Mouse (Mus musculus) gonadal fat pad, adult 2 months (tissue): ENCODE measurements around the gene Abt1. TPM values are rescaled to one million over a fixed set of nuclear protein-coding genes. Genes with fewer than 3 reads are reported as not detected.

Source experiments
- DNase-seq: peaks from one replicate; pipeline ENCODE4 v3.0.0-alpha.2; 2012; ENCODE audit warnings: low read depth
- polyA plus RNA-seq: library from polyadenylated mRNA; depleted of rRNA; stranded (reverse); fragments of >200 nt; gene quantifications from 2 replicates; pipeline ENCODE4 v1.2.3, GENCODE M21; 2012; rRNA removed

The Abt1 gene
- 3.8 and 3.9 TPM in 2 replicates for polyA plus RNA-seq

DNA sequence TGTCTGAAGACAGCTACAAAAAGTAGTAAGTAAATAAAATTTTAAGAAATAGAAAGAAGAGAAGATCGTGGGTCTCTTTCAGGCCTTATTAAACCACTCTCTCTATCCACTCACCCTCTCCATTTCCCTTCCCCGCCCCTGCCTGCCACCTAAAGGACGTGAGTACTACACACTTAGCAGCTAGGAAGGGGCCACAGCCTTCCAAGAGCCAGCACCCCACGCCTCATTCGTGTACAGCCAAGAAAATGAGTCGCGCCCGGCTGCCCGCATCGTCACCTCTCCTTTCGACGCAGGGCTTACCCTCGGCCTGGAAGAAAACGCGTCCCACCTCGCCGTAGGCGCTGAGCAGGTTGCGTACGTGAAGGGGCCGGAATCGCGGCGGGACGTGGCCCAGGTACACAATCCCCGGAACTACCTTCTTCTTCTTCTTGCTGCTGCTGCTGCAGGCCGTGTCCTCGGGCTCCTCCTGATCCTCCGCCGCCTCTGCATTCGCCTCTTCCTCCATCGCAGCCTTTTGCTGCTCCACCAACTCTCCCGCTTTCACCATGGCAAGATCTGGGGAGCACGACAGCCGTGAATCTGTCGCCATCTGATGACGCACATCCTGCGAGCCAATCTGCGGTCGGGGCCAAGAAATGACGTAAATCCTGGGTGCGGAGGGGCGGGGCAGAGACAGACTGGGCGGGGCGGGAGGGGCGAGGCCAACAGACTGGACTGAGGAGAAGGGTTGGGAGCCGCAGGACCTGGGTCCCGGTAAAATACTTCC, at the start of gene Abt1:
Abt1 (minus strand) TSS at position 581 of the 766 bp plus-strand sequence.
- DNase-seq: no peak

DNA sequence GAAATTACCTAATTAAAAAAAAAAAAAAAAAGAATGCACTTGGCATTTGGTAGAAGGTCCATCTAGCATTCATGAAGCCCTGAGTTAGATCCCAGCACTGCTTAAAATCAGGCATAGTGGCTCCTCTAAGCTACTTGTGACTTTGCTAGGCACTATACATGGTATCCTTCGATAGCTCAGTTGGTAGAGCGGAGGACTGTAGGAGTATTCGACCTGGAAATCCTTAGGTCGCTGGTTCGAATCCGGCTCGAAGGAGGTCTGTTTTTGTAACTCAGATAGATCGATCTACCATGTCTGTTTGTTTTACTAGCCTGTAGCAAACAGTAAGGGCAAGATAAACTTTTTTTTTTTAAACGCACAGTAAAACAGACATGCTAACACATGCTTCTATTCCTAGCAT, 43.2 kb upstream of the Abt1 start:
- DNase-seq: no peak

DNA sequence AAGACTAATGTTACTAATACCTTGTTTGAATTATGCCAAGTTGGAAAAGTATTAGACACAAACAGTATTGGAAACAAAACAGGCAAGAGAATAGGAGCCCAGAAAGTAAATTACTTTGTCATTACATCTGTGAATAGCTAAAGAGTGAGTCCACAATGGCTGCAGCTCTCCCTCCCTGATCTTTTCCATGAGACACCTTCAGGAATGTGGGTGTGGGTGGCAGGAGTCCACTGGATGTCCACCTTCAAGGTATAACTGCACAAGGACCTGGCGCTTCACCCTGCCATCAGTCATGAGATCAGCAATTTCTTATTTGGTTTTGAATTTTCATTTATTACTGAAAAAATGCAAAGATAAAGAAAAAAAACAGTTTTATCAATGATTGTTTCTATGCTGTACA, 42.6 kb upstream of the Abt1 start:
- no peak for DNase-seq

DNA sequence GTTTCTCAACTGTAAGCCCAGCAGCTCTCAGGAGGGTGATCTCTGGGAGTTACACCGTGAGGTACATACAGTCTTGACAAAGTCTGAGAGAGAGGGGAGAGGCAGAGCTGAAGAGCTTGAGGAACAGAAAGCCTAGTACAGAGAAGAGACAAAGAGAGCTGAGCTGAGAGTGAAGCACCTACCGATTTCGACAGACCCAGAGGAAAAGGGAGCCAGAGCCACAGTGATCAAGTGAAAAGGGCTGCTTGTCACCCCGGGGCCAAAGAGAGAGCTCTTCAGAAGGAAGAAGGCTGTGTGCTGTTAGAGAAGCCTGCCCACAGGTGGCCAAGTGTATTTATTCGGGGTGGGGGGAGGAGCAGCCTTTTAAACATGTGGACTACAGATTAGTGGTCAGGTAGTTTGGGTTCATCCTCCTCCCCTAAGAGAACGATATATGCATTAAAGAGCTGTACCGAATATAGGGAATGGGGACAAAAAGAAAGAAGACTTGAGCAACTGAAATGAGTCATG, 42.0 kb upstream of the Abt1 start, which contains the start of gene Btn1a1:
Btn1a1 (minus strand) TSS at position 302 of the 510 bp plus-strand sequence.
- DNase-seq: no peak

- no peak for DNase-seq
Measured at GRCm38 (mm10) chr13:23464841-23465366, 41.2 kb upstream of the Abt1 start.

DNA sequence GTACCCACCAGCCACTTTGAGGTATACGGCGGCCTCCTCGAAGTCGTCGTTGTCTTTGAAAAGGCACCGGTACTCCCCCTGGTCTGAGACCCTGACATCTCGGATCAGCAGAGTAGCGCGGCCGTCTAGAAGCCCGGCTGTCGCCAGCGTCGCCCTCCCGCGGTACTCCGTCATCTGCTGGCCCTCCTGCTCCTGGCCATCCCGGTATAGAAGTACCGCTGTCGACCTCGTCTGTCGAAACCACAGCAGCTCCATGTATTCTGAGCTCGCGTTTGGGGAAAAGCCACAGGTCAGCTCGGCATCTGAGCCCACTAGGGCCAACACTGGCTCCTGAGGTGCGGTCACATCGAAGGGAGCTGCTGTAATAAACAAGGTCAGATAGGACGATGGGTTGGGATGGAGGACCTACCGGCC, 40.6 kb upstream of the Abt1 start:
- DNase-seq: no peak

DNA sequence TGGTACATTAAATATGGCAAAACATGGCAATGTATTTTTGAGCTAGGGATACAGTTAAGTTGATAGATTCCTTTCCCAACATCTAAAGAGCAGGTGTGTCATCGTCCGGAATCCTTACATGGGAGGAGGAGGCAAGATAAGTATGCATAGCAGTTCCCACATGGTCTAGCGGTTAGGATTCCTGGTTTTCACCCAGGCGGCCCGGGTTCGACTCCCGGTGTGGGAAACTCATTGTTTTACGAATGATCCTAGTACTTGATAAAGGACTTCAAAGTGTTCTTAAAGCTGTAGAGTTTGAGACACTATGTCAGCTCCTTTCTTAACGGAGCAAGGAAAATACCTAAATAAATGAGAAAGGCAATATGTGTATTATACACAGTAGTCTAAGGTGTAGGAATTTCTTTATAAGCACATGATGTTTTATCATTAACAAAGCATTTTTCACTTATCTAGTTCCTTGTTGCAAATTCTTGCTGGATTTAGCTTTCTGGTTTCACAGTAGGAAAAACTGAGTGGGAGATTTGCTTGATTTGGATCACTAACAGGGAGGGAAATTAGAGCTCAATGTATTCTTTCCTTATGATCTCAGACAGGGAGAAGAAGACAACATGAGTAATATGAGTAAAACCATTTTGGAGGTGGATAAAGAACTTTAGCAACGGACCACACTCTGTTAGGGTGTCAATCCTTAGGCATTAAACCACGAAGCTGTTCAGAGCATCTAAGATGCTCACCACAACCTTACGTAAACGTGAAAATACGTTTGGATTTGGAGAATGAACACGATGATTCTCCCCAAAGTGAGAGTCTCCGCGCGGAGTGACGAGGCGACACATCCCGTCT, 39.9 kb upstream of the Abt1 start:
- no peak for DNase-seq

- no peak for DNase-seq
Measured at GRCm38 (mm10) chr13:23462669-23463068, 39.0 kb upstream of the Abt1 start.

- DNase-seq: no peak
Measured at GRCm38 (mm10) chr13:23462063-23462462, 38.4 kb upstream of the Abt1 start.

DNA sequence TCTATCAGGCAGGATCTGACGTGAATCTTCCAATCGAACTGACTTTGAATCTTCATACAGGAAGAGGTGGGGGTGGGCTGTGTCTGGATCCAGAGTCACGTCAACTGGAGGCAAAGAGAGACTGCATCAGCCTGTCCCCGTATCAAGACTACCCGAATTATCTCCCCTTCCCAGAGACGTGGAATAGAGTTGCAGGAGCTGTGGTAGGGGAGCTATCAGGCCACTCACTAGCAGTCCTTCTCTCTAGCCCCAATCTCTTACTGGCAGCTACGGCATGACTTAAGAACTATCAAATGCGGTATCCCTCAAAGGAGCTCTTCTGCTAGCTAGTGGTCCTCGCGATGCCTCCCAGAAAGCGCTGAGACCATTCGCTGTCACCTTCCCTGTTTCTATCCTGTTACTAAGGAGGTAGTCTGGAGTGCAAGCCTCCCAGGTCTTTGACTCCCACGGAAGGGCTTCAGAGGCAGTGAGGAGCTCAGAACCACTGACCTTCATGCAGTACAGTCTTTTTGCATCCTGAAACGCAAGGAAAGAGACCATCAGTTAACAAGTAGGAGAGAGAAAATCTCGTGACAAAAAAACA, 35.7 kb upstream of the Abt1 start:
- DNase-seq: no peak

GRCm38 (mm10) chr13:23453926-23454325, 30.3 kb upstream of the Abt1 start:
- no peak for DNase-seq

DNA sequence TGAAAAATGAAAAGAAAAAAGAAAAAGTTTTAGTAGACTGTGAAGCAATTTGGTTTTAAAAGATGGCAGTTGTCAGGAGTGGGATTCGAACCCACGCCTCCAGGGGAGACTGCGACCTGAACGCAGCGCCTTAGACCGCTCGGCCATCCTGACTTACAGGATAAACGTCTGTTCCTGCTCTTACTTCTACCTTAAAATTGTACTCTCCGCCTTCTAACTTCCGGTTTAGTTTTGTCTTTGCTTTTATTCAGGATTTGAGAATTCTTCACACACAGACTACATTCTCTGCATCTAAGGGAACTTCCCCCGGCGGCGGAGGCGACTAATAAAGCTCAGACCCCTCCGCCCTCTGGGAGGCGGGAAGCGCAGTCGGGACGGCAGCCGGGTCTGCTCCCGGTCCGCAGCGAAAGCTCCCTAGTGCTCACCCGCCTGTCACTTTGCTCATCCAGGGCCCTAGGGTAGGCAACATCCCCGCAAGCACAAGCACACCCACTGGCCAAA, 29.7 kb upstream of the Abt1 start:
- DNase-seq: no peak

GRCm38 (mm10) chr13:23450398-23450797, 26.7 kb upstream of the Abt1 start:
- no peak for DNase-seq

DNA sequence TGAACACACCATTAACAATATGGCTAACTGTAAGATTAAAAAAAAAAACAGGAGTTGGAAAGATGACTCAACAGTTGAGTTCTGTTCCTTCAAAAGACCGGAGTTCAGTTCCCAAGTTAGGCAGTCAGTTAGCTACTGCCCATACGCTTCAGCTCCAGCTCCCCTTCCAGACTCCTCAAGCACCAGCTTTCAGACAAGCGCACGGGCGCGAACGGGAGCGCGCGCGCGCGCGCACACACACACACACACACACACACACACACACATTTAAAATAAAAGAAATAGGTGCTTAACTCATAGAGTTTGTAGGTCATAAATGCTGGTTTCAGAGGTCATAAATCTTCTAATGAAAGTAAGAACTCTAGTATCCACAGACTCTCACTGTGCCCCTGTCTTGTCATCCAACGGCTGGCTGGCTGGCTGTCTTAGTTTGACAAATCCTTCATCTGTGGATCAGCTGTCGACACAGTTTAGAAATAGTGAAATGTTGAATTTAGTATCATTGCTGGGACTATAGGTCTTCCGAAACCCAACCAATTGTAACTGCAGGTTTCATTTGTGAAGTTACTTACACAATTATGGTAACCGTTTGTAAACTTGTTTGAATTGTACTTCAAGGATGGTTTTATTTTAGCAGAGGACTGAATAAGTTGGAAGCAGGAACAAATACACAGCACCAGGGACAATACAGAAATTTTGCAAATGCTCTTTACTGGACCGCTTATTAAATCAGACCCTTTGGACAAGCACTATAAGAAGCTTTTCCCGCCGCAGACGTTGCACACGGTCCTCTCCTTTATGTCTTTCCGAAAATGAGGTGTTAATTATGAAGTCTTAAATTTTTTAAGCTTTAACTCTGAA, 25.8 kb upstream of the Abt1 start:
- no peak for DNase-seq

- no peak for DNase-seq
Measured at GRCm38 (mm10) chr13:23448758-23449157, 25.1 kb upstream of the Abt1 start.

DNA sequence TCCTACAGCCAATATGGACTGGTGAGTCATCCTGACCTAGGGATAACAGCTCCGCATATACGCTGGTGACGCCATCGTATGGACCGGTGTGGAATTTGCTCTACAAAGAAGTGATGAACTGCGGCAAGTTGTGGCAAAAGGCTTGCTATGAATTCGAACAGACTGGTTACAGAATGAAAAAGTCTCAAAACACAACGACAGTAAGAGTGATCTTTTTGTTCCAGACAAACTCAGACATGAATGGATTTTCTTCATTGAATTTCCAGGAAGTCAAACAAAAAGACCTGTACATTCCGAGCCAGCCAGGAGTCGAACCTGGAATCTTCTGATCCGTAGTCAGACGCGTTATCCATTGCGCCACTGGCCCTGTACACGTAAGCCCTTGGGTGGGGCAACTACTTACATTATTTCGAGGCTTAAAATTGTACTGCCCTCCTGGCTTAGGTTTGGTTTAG, 22.9 kb upstream of the Abt1 start:
- no peak for DNase-seq

DNA sequence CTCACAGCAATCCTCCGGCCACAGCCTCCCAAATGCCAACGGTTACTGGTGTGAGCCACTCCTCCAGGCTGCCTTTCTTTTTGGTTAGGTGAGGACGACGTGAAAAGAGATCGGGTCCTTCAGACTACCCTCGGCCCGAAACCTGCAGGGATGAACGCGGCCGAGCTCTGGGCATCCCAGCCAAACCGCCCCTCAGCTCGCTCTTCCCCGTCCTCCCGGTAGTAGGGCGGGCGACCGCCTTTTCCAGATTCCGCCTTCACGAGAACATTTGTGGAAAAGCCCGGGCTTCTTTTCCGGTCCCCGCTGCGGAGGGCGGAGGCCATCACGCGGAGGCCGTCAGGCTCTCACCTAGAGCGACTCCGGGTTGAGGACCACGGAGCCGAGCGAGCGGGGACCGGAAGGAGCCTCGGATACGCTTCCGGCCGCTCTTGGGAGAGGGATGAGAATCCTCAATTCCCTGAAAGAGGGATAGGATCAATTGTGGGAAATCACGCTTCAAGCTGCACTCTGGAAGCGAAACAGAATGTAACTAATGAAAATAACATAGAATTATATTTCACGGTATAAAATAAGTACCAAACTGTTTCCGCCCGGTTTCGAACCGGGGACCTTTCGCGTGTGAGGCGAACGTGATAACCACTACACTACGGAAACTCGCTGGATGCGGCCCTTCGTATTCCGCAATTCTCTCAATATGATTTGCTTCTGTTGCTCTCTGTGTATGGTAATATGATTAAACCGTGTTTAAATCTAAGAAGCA, 22.1 kb upstream of the Abt1 start:
- no peak for DNase-seq

DNA sequence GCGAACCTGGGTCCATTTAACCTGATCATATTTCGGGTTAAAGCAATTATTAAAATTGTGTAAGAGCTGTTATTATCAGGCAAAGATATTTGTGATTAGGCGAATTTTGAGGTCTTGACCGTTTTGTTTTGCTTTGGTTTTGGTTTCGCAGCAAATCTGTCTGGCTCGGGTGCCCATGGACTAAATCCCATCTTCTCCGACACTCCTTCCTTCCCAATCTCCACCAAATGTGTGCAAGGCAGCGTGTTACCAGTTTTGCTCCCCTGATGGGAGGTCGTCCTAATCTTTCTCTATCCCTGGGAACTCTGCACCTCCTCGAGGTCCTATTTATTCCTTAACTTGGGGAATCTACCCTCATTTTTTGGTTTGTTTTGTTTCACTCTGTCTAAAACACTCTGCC, 21.5 kb upstream of the Abt1 start:
- DNase-seq: no peak

- no peak for DNase-seq
Measured at GRCm38 (mm10) chr13:23444451-23444850, 20.8 kb upstream of the Abt1 start.

DNA sequence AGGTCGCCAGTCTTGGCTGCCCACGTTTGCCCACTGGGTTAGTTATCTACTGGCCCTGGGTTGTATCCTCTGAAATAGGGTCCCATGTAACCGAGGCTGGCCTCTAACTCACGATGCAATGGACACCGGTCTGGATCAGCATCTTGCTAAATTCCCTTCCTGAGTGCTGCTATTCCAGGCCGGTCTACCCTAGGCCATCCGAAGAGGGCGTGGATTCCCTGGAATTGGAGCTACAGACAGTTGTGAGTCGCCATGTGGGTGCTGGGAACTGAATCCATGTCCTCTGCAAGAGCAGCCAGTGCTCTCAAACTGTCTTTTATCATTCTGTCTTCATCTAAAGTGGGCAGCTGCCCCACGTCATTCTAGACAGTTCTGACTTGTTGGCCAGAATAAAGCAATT, 16.2 kb upstream of the Abt1 start:
- DNase-seq: no peak
